Mouse (Mus musculus) megakaryocyte, embryonic 14.5 days (primary cell): ENCODE results near the gene Lpo.

Experiments
- FLI1 ChIP-seq: IDR thresholded peaks from 2 replicates; pipeline ENCODE4 v1.6.1; 2012; ENCODE audit warnings: low read length, inconsistent platforms, mixed read lengths
- GATA1 ChIP-seq: IDR thresholded peaks from 3 replicates; pipeline ENCODE4 v1.6.1; 2012; ENCODE audit warnings: mixed read lengths, low read length, inconsistent platforms, borderline replicate concordance

DNA sequence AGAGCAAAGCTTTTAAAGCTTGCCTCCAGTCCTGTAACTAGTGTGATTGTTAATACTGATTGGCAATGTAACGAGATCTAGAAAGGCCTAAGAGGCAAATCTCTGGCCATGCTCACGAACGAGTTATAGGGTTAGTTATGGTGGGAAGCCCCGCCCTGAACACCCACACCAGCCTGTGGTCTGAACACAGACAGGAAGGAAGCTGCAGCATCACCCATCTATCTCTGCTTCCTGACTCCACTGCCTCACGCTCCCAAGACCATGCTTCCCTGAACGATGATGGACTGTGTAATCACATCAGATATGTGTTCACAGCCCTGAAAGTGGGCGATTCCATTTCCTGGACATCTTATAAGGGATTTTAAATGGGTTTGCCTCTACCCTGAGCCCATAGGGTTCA is 19.9 kb downstream of the Lpo start:
- TF ChIP-seq FLI1: no peak
- no peak for TF ChIP-seq GATA1
